Mouse (Mus musculus) heart, embryonic 14.5 days (tissue): ENCODE measurements at regions not wholly inside any gene's neighbourhood (a gene's known extent, or its start where the extent isn't known, plus 50 kb on each side); places are given as distances from the start of the nearest gene placed in this dataset.

Experiments used
- ATAC-seq: fragments of 200-750 bp; cut with Nextera tagmentation; 2 replicates; pipeline ENCODE4 v1.8.0; 2017; ENCODE audit warnings: low read depth, moderate TSS enrichment; ENCODE audit not compliant: insufficient number of reproducible peaks, insufficient read depth, low FRiP score
- H3K27ac ChIP-seq, 2 experiments: fragments of 200-500 bp in 1 of 2; fragments of 300-500 bp in 1 of 2; sonication (generic) in 1 of 2; replicated peaks in 1 of 2; 2 replicates each; pipeline ENCODE4 v1.5.1; 2012 to 2014; ENCODE audit warnings: low read depth in 2 of 2, low read length in 2 of 2, control low read depth in 1 of 2, mild to moderate bottlenecking in 1 of 2, mixed read lengths in 1 of 2; ENCODE audit not compliant: control insufficient read depth in 1 of 2, insufficient read depth in 1 of 2
- H3K27me3 ChIP-seq: fragments of 300-500 bp; sonication (generic); 2 replicates; pipeline ENCODE4 v1.6.1; 2014; ENCODE audit warnings: mild to moderate bottlenecking, low read length, control low read depth; ENCODE audit not compliant: control insufficient read depth, insufficient read depth
- H3K36me3 ChIP-seq: fragments of 300-500 bp; sonication (generic); 2 replicates; pipeline ENCODE4 v1.6.1; 2014; ENCODE audit warnings: mild to moderate bottlenecking, control low read depth, low read length, mixed read lengths; ENCODE audit not compliant: control insufficient read depth, insufficient read depth
- H3K4me1 ChIP-seq, 2 experiments: fragments of 200-500 bp in 1 of 2; fragments of 300-500 bp in 1 of 2; sonication (generic) in 1 of 2; 2 replicates each; pipeline ENCODE4 v1.6.1; 2012 to 2014; ENCODE audit warnings: low read length in 2 of 2, control low read depth in 1 of 2, mixed read lengths in 1 of 2; ENCODE audit not compliant: control insufficient read depth in 2 of 2, insufficient read depth in 2 of 2
- H3K4me2 ChIP-seq: fragments of 300-500 bp; sonication (generic); 2 replicates; pipeline ENCODE4 v1.6.1; 2014; ENCODE audit warnings: mild to moderate bottlenecking, low read length
- H3K4me3 ChIP-seq, 2 experiments: fragments of 200-500 bp in 1 of 2; fragments of 300-500 bp in 1 of 2; sonication (generic) in 1 of 2; 2 replicates each; pipeline ENCODE4 v1.5.1; 2012 to 2014; ENCODE audit warnings: low read length in 2 of 2, mild to moderate bottlenecking in 2 of 2, control low read depth in 1 of 2, low read depth in 1 of 2, moderate library complexity in 1 of 2; ENCODE audit not compliant: control insufficient read depth in 1 of 2, insufficient read depth in 1 of 2
- H3K9ac ChIP-seq: fragments of 300-500 bp; sonication (generic); 2 replicates; pipeline ENCODE4 v1.6.1; 2014; ENCODE audit warnings: mild to moderate bottlenecking, low read length
- H3K9me3 ChIP-seq: fragments of 300-500 bp; sonication (generic); 2 replicates; pipeline ENCODE4 v1.6.1; 2016; ENCODE audit warnings: low read length, control low read depth; ENCODE audit not compliant: control insufficient read depth
- WGBS: fragments of 180-500 bp; shearing (Covaris S2); extraction: QIAGEN DNeasy Blood & Tissue Kit; methylation state at CpG from one replicate; pipeline ENCODE4 v1.1.7; 2014; 5-methylcytosine and 5-hydroxymethylcytosine counted together

GRCm38 (mm10) chr8:26468441-26468840, 349.1 kb downstream of the Gm45692 start:
- no peak overlapping the region for H3K27ac ChIP-seq
- H3K27me3 ChIP-seq = no peaks in the 10 kb centered on the region; the same call in 1 of the 2 replicates
- H3K4me1 ChIP-seq = no peaks in the 10 kb centered on the region; a peak in 1 of 4 replicates
- ATAC-seq = no peak
- H3K4me2 ChIP-seq = no peak overlapping the region
- H3K36me3 ChIP-seq = no peaks in the 10 kb centered on the region
- H3K4me3 ChIP-seq = no peak overlapping the region
- no peaks in the 10 kb centered on the region for H3K9me3 ChIP-seq
- H3K9ac ChIP-seq = no peak overlapping the region
- WGBS = 79% methylated on average over 2 of the region's 2 CpGs

- WGBS = 63% methylated on average over 6 of the region's 6 CpGs
- Histone ChIP-seq H3K36me3 (no peaks in the 10 kb centered on the region), H3K4me3 (no peak overlapping the region), H3K27me3 (no peaks in the 10 kb centered on the region; the same call in 1 of the 2 replicates), H3K9ac (no peak overlapping the region), H3K27ac (no peak overlapping the region), H3K9me3 (no peaks in the 10 kb centered on the region), H3K4me1 (no peaks in the 10 kb centered on the region; a peak in 1 of 4 replicates), H3K4me2 (no peak overlapping the region)
- ATAC-seq = no peak
Observed at GRCm38 (mm10) chr8:26469705-26470104, 350.4 kb downstream of the Gm45692 start.

GRCm38 (mm10) chr8:26471811-26472550, 352.6 kb downstream of the Gm45692 start:
- WGBS = 42% methylated on average over 12 of the region's 12 CpGs
- H3K36me3 ChIP-seq = no peaks in the 10 kb centered on the region
- no peaks in the 10 kb centered on the region; a peak in 1 of 4 replicates for H3K4me1 ChIP-seq
- no peaks in the 10 kb centered on the region for H3K9me3 ChIP-seq
- H3K27ac ChIP-seq = no peak overlapping the region
- H3K4me3 ChIP-seq = no peak overlapping the region
- no peaks in the 10 kb centered on the region; the same call in 1 of the 2 replicates for H3K27me3 ChIP-seq
- no peak overlapping the region for H3K4me2 ChIP-seq
- ATAC-seq = no peak
- H3K9ac ChIP-seq = no peak overlapping the region

GRCm38 (mm10) chr8:26484749-26485148, 365.4 kb downstream of the Gm45692 start:
- H3K27ac ChIP-seq = no peak overlapping the region
- no peak overlapping the region for H3K9ac ChIP-seq
- no peaks in the 10 kb centered on the region for H3K36me3 ChIP-seq
- H3K27me3 ChIP-seq = no peaks in the 10 kb centered on the region
- no peak for ATAC-seq
- no peaks in the 10 kb centered on the region for H3K9me3 ChIP-seq
- WGBS = 90% methylated on average over 5 of the region's 5 CpGs
- no peaks in the 10 kb centered on the region for H3K4me1 ChIP-seq
- H3K4me2 ChIP-seq = no peak overlapping the region
- no peak overlapping the region for H3K4me3 ChIP-seq

GRCm38 (mm10) chr8:26487866-26488265, 368.5 kb downstream of the Gm45692 start:
- Histone ChIP-seq H3K4me2 (no peak overlapping the region), H3K27ac (no peak overlapping the region), H3K9me3 (no peaks in the 10 kb centered on the region), H3K4me1 (no peaks in the 10 kb centered on the region; a peak in 1 of 4 replicates), H3K27me3 (no peaks in the 10 kb centered on the region), H3K9ac (no peak overlapping the region), H3K36me3 (no peaks in the 10 kb centered on the region), H3K4me3 (no peak overlapping the region)
- ATAC-seq = no peak
- WGBS = 82% methylated on average over 7 of the region's 7 CpGs

- ATAC-seq = no peak
- no peaks in the 10 kb centered on the region for H3K27me3 ChIP-seq
- no peaks in the 10 kb centered on the region for H3K36me3 ChIP-seq
- H3K4me1 ChIP-seq = no peaks in the 10 kb centered on the region; a peak in 1 of 4 replicates
- H3K4me3 ChIP-seq = no peak overlapping the region
- 79% methylated on average over 8 of the region's 8 CpGs for WGBS
- H3K4me2 ChIP-seq = no peak overlapping the region
- H3K9me3 ChIP-seq = no peaks in the 10 kb centered on the region
- no peak overlapping the region for H3K27ac ChIP-seq
- H3K9ac ChIP-seq = no peak overlapping the region
Observed at GRCm38 (mm10) chr8:26488590-26488989, 369.3 kb downstream of the Gm45692 start.

GRCm38 (mm10) chr8:26501196-26501813, 382.0 kb downstream of the Gm45692 start:
- WGBS = 69% methylated on average over 9 of the region's 9 CpGs
- H3K27ac ChIP-seq = peak overlapping the region; percentile 59 to 75
- no peaks in the 10 kb centered on the region for H3K9me3 ChIP-seq
- no peak for ATAC-seq
- H3K4me2 ChIP-seq = no peak overlapping the region
- no peaks in the 10 kb centered on the region for H3K36me3 ChIP-seq
- peaks cover 12% of the 10 kb centered on the region in 2 experiments for H3K4me1 ChIP-seq
- H3K27me3 ChIP-seq = no peaks in the 10 kb centered on the region
- H3K9ac ChIP-seq = no peak overlapping the region
- no peak overlapping the region for H3K4me3 ChIP-seq
